Mouse (Mus musculus) cerebellum, adult 9-11 months (tissue): Measurements from ENCODE around the gene Serpina11.
"Not testable (repeated sequence)": the region's sequence is repeated elsewhere in the genome, so short reads cannot be mapped to it uniquely, and the experiment has no call there.

Source experiments
- DNase-seq: peaks from one replicate; pipeline ENCODE4 v3.0.0; 2022

Gene Serpina11

DNA sequence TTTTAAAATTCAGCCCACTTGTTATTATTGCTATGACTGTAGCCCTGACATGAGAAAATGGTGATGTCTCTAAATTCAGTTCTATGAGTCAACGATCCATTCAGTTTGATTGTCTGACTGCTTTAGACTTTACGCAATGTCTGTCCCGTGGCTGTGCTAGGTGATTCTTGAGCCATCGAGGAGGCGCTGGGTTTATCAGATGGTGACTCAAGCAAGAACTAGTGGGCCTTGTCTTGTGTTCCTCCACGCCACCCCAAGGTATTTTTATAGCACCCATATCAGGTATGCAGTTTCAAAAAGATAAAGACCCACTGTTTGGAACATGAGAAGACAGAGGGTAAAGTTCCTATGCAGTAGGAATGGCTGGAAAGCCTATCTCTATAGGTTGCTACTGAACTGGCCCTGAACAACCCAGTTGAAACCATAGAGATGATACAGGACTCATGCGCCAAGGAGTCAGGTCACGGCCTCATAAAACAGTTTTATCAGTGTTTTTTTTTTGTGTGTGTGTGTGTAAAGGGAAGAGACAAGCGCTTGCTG lies 20.1 kb downstream of the Serpina11 start:
- DNase-seq: no peak

DNA sequence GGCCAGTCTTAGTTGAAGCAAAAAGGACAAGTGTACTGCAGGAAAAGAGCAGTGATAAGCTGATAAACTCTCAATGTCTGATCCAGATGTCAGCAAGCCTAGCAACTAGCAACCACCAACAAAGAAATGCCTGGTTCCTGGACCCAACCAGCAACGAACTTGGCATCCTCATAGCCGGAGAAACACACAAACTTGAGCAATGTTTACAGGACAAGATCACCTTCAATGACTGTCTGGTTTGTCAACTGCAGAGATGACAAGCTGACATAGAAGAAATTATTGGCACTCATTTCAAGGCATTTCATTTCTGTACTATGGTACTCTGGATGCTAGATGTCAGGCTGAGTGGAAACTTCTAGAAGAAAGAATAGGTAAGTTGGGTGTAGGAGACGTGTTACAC lies 23.0 kb downstream of the Serpina11 start:
- DNase-seq: no peak

DNA sequence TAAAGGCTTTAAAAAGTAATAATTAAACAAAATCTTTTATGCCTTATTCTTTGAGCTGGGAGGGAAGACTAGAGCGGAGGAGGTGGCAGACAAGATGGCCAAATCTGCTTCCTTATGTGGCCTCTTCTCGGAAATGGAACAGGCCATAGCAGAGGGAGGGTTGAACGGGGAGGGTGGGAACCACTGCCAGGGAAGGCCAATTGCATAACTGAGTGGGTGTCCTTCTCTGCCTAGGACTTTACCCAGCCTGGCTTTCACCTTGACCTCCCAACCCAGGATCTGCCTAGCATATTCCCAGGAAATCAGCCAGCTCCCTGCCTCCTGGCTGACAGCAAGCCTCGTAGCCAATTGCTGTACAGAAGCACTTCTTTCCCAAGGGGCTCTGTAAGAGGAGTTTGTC lies 26.5 kb downstream of the Serpina11 start:
- no peak for DNase-seq

DNA sequence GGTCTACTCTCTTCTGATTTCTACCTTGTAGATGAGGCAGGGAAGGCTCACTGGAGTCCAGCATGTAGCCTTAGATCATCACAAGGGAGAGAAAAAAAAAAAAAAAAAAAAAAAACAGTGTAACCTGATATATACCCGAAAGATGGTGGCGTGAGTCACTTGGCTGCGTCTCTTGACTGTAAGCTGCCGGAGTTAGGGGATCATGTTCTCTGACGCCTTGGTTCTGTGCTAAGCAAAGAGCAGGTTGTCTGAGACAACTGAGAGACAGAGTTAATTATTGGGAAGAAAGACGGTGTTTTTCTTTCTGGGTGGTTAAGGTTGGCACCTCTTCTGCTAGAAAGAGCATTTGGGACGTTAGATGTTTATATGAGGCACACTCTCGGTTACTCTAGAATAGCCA lies 26.9 kb downstream of the Serpina11 start:
- DNase-seq: no peak

DNA sequence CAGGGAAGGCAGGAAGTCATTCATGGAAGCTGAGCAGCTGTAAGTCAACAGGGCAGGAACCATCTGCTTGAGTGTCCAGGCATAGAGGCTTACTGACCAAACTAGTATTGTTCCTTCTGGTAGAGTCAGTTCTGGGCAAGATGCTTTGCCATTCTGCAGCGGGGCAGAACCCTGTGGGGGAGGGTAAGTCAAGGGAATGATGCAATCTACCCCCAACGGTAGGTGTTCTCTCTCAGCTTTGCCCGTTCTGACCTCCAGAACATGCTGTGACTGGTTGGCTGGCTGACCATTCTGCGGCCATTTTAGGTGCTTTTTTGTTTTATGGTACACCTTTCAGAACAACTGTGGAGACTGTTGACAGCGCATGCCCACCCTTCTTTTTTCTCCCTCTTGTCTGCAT lies 27.4 kb downstream of the Serpina11 start:
- no peak for DNase-seq

DNA sequence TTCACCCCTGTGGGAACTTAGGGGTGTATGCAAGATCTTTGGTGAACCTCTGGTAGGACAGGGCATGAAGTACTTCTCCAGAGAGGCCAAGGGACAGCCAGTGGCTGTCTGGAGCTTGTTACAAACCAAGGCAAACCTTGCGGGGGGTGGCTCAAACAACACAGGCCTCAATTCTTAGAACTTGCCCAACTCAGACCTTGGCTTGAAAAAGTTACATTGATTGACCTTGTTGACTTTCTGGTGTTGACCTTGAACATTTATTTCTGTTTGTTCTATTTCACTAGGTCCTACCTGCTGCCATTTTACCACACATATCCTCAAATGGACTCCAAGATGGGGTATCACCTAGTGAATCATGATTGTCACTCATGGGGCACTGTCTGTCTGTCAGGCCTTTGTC lies 28.0 kb downstream of the Serpina11 start:
- DNase-seq: no peak

DNA sequence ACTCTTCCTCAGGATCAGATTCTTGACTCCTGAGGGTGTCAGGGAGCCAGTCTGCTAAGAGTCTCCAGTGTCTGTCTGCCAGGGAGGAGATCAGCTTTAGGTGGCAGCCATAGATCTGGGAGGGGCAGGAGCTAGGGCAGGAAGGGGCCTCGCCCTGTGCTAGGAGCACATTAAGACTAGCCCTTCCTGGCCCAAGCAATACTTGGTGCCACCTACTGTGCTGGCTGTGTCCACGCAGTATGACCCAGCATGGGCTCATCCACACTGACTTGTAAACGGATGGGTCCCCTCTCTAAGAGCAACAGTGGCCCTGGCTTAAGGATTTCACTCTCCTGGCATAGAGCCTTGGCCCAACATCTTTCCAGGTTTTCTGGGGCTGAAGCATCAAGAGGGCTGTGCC lies 31.0 kb downstream of the Serpina11 start, which contains the start of gene Serpina1e:
Gene Serpina1e (minus strand): TSS at position 178 of the 400 bp plus-strand sequence.
- no peak for DNase-seq

DNA sequence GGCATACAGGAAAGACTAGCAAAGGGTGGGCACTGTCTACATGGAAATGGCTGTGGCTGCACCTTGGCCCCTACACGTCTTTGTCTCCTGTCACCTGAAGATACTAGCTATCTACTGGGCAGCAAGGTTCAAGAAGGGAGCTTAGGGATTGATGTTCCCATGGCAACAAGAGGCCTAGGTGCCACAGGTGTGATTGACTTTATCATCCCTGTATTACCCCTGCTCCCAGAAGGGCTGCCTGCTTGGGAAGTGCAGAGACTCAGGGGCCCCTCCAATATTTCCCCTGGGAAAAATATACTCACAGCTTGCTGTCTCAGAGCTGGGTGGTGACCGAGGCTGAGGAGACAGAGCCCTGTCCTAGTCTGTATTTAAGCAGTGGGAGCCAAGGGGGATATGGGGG lies 33.2 kb downstream of the Serpina11 start:
- DNase-seq: not testable (repeated sequence)

DNA sequence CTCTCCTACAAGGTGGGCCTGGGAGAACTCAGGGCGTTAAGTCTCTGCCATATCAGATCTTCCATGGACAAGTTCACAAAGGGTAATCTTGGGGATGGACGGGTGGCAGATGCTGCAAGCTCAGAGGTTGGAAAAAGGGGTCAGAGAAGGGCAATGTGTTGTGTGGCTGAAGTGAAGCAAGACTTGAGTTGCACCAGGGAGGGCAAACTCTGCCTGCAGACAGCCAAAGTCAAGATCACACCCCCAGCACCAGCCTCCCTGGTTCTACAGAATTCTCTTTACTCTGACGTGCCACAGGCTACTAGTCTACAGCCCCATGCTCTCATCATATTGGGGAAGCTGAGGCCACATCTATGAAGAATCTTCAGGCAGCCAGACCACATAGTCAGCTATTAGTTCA lies 36.8 kb downstream of the Serpina11 start:
- not testable (repeated sequence) for DNase-seq

DNA sequence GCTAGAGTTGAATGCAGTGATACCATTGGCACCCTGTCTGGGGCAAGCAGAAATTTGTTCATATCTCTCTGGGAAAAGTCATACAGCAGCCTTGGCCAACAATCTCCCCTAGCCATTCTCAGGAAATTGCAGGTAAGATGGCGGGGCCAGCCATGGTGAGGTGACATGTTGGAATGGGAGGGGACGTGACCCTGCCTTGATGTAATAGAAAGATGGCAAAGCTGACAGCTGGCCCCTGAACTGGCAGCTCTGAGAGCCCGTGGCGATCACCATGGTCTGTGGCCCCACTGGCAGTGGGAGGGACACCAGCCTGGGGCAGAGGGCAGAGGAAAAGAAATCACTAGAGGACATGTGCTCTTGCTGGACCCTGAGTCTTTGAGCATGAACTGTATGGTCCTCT lies 43.5 kb downstream of the Serpina11 start:
- DNase-seq: no peak
